Mouse (Mus musculus) adrenal gland, adult 18-20 months (tissue): ENCODE measurements around the gene Pkig. TPM values are rescaled to one million over a fixed set of nuclear protein-coding genes. Genes with fewer than 3 reads are reported as not detected.
"Not testable (repeated sequence)": the region's sequence is repeated elsewhere in the genome, so short reads cannot be mapped to it uniquely, and the experiment has no call there.

Source experiments
- DNase-seq, 2 experiments: peaks; one replicate each; pipeline ENCODE4 v3.0.0; 2021 to 2022; ENCODE audit warnings: low spot score in 2 of 2
- long read RNA-seq, 2 experiments: library from polyadenylated mRNA; stranded (forward); transcript quantifications; one replicate each; pipeline ENCODE4 v2.0.0; 2021
- total RNA-seq, 2 experiments: library from RNA; stranded (reverse); gene quantifications; 1 replicate in 1 of 2; 2 replicates in 1 of 2; pipeline ENCODE4 v1.2.3; 2021

Gene Pkig
- total RNA-seq: 10 to 100 TPM; 37.4 to 38.3 TPM
- long read RNA-seq, experiment 1, transcript Pkig-201 (4 exons, 1,036 nt): major isoform, 14 of 28 reads
- long read RNA-seq, experiment 1, transcript Pkig-209 (3 exons, 983 nt): minor isoform, 6 of 28 reads
- long read RNA-seq, experiment 1, partial matches to known transcripts: 2 of 28 reads
- long read RNA-seq, experiment 1, other reads (novel, unspliced or antisense): 2 of 28 reads
- long read RNA-seq, experiment 2, transcript Pkig-201 (4 exons, 1,036 nt): major isoform, 56 of 91 reads
- long read RNA-seq, experiment 2, transcript Pkig-204 (4 exons, 762 nt): minor isoform, 5 of 91 reads
- long read RNA-seq, experiment 2, transcript Pkig-209 (3 exons, 983 nt): minor isoform, 17 of 91 reads
- long read RNA-seq, experiment 2, partial matches to known transcripts: 2 of 91 reads
- long read RNA-seq, experiment 2, other reads (novel, unspliced or antisense): 7 of 91 reads

DNA sequence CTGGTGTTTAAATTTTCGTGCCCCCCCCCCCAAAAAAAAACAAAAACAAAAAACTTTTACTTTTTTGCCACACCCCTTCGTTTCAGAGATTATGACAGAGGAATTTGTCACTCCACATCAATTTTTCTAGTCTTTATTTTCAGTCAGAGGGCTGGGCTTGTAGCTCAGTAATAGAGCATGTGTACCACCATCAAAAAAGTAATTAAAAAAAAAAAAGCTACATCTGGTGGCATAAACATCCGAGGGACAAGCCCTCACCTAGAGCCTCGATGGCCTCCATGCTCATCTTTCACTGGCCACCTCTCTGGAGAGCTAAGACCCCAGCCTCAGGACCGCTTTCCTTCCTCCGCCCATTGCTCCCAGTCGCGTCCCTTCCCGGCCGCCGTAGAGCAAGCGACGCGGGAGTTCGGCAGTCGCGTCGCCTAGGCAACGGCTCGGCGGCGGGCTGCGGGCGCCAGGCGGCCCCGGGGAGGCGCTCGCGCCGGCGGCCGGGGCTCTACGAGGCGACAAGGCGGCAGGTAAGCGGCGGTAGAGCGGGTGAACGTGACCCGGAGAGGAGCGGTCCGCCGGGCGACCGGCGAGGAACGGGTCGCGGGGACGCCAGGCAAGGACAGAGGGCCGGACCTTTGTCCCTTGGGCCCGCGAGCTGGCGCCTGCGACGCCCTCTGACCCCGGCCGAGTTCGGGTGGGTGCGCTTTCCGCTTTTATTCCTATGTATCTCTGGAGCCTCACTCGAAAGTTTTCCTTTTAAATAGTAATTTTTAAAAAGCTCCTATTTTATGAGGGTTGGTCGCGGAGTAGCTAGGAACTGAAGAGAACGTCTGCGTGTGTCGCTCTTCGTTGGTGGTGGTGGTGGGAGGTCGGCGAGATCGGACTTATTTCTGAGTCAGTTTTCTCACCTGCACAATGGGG lies at the start of gene Pkig:
Pkig (plus strand) TSS at position 412 of the 912 bp plus-strand sequence.
- peak; percentile 82 to 88 for DNase-seq

GRCm38 (mm10) chr2:163609281-163609975 lies 48.8 kb upstream of the Pkig start:
- no peak for DNase-seq

- DNase-seq: no peak
These were observed 47.0 kb upstream of the Pkig start for GRCm38 (mm10) chr2:163611176-163611575.

- no peak for DNase-seq
These were observed 45.0 kb upstream of the Pkig start for GRCm38 (mm10) chr2:163613206-163613605.

DNA sequence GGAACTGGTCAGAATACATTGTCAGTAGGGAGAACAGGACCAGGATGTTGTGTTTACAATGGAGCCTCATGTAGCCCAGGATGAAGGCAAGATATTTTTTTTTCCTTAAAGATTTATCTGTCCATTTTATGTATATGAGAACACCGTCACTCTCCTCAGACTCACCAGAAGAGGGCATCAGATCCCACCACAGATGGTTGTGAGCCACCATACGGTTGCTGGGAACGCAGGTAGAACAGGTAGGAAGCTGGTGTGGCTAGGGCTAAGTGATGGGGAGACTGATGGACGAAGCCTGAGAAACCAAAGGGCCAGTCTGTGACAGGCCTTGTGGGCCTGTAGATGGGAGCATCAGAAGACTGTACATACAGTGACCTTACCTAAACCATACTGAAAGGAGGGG lies 44.2 kb upstream of the Pkig start:
- DNase-seq: no peak

DNA sequence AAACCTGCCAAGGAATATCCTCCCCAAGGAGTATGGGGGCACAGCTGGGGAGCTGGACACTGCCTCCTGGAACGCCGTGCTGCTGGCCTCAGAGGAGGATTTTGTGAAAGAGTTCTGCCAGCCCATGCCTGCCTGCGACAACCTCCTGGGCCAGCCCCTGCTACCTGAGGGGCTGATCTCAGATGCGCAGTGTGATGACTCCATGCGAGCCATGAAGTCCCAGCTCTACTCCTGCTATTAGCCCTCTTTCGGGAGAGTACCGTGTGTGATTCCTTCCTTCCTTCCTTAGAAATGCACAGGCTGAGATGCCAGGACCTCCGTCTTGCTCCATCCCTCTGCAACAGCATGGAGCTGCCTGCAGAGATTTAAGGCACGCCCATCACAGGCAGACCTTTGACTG lies 42.8 kb upstream of the Pkig start:
- DNase-seq: no peak

DNA sequence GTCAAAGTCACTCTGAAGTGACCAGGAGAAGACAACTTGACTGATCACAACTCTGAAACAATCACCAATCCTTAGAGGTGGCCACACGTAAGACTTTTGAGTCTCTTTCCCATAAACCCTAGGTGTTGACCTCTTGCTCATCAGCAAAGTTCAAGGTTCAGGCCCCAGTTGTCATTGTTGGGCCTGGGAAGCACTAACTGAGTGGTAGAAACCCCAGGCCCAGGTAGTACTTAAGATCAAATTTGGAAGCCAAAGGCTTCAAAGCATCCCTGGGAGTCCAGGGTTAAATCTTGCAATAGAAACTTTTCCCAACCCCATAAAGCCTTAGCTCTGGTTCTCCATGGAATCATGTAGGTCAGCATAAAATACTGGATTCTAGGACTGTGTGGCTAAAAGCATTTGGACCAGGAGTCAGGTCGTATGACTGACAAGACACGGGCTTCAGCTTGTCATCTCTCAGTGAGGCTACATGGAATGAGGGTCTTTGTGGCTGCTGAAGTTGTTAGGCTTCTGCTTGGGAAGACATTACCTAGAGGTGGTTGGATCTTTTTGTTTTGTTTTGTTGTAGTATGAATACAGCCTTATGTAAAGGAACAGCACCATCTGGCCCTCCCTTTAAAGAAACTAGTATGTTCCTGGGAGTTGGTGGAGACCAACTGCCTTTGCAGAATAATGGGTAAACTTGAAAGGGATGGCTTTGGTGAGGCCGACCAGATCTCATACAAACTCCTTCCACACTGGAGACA lies 42.1 kb upstream of the Pkig start:
- DNase-seq: no peak

DNA sequence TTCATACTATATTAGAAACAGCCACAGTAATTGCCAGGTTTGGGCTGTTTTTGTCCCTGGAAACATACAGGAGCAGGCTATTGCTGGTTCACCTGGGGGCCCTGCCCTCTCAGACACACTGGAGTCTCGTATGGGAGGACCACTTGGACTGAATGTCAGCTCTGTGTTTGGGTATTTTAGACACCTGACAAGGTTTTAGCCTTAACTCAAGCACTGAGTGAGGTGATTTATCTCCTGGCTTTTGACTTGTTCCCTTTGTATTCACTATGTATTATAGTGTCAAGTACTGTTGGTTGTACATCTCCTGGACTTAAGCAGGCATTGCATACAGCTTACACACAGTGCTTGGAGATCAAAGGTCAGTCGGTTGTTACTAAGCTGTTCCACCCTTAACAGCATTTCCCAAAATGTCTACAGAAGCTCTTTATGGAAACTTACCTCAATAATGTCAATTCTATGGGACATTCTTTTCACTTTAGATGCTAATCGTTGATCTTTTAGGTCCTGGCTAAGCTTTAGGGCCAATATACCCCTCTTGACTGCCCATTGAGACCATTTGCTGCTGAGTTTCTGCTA lies 41.4 kb upstream of the Pkig start:
- no peak for DNase-seq

- no peak for DNase-seq
These were observed 40.8 kb upstream of the Pkig start for GRCm38 (mm10) chr2:163617232-163617863.

- no peak for DNase-seq
These were observed 40.3 kb upstream of the Pkig start for GRCm38 (mm10) chr2:163617874-163618273.

- DNase-seq: no peak
These were observed 37.7 kb upstream of the Pkig start for GRCm38 (mm10) chr2:163620451-163620850.

DNA sequence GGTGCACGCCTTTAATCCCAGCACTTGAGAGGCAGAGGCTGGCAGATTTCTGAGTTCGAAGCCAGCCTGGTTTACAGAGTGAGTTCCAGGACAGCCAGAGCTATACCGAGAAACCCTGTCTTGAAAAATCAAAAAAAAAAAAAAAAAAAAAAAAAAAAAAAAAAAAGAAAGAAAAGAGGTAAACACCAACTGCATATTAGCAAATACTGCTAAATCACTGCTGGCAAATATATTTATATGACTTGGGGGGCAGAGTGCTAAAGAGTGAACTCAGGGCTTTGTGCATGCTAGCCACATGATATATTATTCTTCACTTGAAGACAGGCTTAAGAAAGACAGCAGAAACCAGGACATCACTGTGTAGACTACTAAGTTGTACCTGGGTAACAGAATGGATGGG lies 36.8 kb upstream of the Pkig start:
- not testable (repeated sequence) for DNase-seq

GRCm38 (mm10) chr2:163631223-163631622 lies 27.0 kb upstream of the Pkig start:
- DNase-seq: no peak

DNA sequence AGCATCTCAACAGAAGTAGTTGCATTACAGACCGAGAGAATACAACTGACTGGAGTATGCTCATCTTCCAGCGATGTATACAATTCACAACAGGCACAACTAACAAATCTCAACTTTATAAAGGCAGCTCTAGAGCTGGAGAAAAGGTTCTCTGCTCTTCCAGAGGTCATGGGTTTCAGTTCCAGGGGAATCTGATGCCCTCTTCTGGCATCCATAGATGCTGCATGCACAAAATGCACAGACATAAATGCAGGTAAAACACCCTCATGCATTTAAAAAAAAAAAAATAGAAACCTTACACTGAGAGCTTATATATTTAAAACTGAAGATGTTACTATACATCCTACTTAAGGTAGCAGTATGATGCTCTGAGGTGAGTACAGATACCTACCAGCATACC lies 26.5 kb upstream of the Pkig start:
- DNase-seq: no peak

DNA sequence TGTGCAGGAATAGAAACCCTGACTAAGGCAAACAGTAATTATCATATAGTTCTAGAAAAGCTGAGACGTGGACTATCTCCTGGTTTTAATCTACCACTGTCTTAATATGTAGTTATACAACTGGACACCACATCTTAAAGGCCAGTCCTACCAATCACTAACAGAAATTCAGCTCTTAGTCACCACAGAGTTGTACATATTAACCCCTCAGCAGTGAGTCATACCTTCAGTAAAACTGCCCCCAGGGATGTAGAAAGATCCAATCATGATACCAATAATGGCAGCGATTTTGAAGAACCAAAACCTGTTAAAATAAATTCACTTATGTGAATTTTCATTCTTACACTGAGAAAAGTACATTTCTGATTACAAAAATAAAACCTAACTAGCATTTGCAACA lies 24.0 kb upstream of the Pkig start:
- DNase-seq: no peak

GRCm38 (mm10) chr2:163636057-163636456 lies 22.1 kb upstream of the Pkig start:
- no peak for DNase-seq

DNA sequence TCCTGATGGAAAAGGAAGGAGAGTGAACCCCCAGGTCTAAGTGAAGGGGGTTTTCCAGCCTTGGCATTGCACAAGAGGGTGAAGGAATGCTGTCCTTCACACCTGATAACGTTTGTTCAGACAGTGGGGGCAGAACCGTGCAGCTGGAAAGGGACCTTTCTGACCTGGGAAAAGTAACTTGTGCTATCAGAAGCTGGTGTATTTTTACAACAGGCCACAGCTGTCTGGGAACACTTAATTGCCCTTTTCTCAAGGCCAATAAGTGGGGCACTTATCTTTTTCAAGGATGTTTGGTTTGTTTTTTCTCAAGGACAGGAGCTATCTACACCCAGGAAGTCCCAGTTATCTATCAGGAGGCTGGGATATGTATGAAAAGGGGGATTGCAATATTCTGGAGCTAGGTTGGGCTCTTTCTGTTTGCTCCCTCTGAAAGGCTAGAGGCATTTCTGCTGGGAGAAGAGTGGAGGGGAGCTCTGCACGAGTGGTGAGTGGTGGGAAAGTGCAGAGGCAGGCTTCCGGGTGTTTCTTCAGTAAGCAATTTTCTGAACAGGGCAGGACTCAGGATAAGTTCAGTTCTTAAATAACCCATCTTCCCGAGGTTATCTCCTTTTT lies 20.4 kb upstream of the Pkig start:
- no peak for DNase-seq

DNA sequence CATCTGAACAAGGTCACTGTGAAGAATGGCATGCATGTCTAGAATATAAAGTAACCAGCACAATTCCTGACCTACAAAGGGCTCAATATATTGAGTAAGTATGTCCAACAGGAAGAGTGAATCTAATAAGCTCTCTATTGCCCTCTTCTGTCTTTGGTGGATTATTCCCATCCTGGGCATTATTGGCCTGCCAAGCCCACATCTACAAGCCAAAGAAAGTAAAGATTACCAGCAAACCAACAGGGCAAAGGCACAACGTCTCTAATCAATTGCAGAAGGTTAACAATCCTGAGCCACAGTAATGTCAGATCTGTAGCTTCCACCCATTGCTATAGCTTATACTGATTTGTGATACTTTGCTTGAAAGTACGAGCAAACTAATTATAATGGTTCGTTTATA lies 17.7 kb upstream of the Pkig start:
- DNase-seq: no peak

DNA sequence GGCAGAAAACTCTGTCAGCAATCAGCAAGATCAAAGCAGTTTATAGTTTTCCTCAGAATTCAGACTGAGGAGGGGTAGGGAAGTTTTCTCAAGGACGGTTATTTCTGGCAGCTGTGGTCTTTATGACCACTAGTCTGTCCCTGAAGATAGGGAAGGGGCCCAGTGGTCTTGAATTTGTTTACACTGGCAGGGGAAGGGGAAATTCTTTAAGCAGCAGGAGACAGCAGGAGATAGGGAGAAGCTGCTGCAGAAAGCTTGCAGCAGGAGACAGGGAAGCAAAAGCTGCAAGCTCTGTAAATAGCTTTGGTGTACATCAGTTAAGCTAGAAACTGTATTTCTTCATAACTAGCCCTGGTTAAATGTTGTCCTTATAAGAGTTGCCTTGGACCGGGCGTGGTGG lies 16.5 kb upstream of the Pkig start:
- DNase-seq: no peak
